Mouse (Mus musculus): ENCODE data around the gene Lcor. TPM values are rescaled to one million over a fixed set of nuclear protein-coding genes. Genes with fewer than 3 reads are reported as not detected.
A peak's percentile ranks its signal among the peaks of the same experiment; 100 is the strongest.

Lcor gene
- total RNA-seq, 1 experiment, result 10.2 TPM

DNA sequence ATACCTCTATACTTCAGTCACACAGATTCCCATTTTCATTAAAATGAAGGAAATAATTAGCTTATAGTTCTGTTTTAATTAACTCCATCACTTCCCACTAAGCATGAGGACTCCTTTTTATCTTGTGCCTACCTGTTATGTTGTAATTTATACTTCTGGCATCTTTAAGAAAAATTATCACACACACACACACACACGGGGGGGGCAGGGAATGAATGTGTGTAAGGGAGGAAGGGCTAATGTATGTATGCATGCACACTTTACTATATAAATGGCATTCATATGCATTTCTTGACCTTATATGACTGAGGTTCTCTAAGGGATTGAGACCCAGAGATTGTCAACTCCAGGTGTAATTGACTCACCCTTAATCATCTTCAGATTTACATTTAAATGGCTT, 33.1 kb downstream of the Lcor start:
- in situ Hi-C loops (cut with MboI; ENCODE audit: low sequenced_read_pairs in 2 of 2, unreplicated experiment in 2 of 2), result no loop called here
- H3K4me1 ChIP-seq (ENCODE audit: control insufficient read depth in 2 of 2, insufficient read depth in 2 of 2, low read length in 2 of 2, poor library complexity in 1 of 2), result peaks cover 0 to 2% of the 10 kb centered on the region in 2 experiments; a peak in 1 of 4 replicates
- H3K36me3 ChIP-seq (ENCODE audit: control insufficient read depth, insufficient read depth, low read length, poor library complexity, severe bottlenecking), result no peaks in the 10 kb centered on the region
- DNase-seq (ENCODE audit: low read depth, low spot score), result no peak
- no peak overlapping the region for H3K9ac ChIP-seq (ENCODE audit: insufficient read depth, low read depth, low read length, poor library complexity, severe bottlenecking)
- H3K27ac ChIP-seq (ENCODE audit: insufficient read depth, low read depth, low read length, poor library complexity, severe bottlenecking), result no peak overlapping the region
- TF ChIP-seq ZNF384 (IDR thresholded peaks at IDR 0.05; ENCODE audit: low read depth, low read length) (no peak), ZC3H11A (IDR thresholded peaks at IDR 0.05; ENCODE audit: borderline replicate concordance, low read depth, low read length) (no peak), CHD2 (IDR thresholded peaks at IDR 0.05; ENCODE audit: low read depth, low read length) (no peak), MAFK (IDR thresholded peaks at IDR 0.05; ENCODE audit: insufficient read depth, low read depth, low read length) (no peak), HCFC1 (IDR thresholded peaks at IDR 0.05; ENCODE audit: borderline replicate concordance, insufficient read depth, low read length) (no peak)
- H3K9me3 ChIP-seq (ENCODE audit: control insufficient read depth, insufficient read depth, low read depth, low read length), result no peaks in the 10 kb centered on the region
- no peak overlapping the region for H3K4me3 ChIP-seq (ENCODE audit: insufficient read depth in 1 of 2, low read depth in 1 of 2, low read length in 2 of 2, poor library complexity in 1 of 2, severe bottlenecking in 1 of 2)

DNA sequence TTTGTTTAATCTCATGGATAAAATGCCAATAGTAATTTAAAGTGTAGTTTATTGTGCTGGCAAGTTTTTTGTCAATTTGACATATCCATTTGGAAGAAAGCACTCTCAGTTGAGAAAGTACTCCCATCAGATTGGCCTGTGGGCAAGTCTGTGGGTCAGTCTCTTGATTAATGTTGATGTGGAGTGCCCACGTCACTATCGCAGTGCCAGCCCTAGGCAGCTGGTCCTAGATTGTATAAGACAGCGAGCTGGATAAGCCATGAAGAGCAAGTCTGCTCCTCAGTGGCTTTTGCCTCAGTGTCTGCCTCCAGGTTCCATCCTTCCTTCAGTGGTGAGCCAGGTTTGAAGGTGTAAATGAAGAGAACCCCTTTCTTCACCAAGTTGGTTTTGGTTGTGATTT, 34.6 kb downstream of the Lcor start:
- Histone ChIP-seq H3K4me3 (ENCODE audit: insufficient read depth in 1 of 2, low read depth in 1 of 2, low read length in 2 of 2, poor library complexity in 1 of 2, severe bottlenecking in 1 of 2) (no peak overlapping the region), H3K4me1 (ENCODE audit: control insufficient read depth in 2 of 2, insufficient read depth in 2 of 2, low read length in 2 of 2, poor library complexity in 1 of 2) (peaks cover 2 to 6% of the 10 kb centered on the region in 2 experiments), H3K36me3 (ENCODE audit: control insufficient read depth, insufficient read depth, low read length, poor library complexity, severe bottlenecking) (no peaks in the 10 kb centered on the region; the same call in 1 of the 2 replicates), H3K27ac (ENCODE audit: insufficient read depth, low read depth, low read length, poor library complexity, severe bottlenecking) (no peak overlapping the region), H3K9ac (ENCODE audit: insufficient read depth, low read depth, low read length, poor library complexity, severe bottlenecking) (no peak overlapping the region), H3K9me3 (ENCODE audit: control insufficient read depth, insufficient read depth, low read depth, low read length) (no peaks in the 10 kb centered on the region)
- DNase-seq (ENCODE audit: low read depth, low spot score), result no peak
- in situ Hi-C loops (cut with MboI; ENCODE audit: low sequenced_read_pairs in 2 of 2, unreplicated experiment in 2 of 2), result no loop called here
- TF ChIP-seq ZC3H11A (IDR thresholded peaks at IDR 0.05; ENCODE audit: borderline replicate concordance, low read depth, low read length) (no peak), ZNF384 (IDR thresholded peaks at IDR 0.05; ENCODE audit: low read depth, low read length) (no peak), HCFC1 (IDR thresholded peaks at IDR 0.05; ENCODE audit: borderline replicate concordance, insufficient read depth, low read length) (no peak), CHD2 (IDR thresholded peaks at IDR 0.05; ENCODE audit: low read depth, low read length) (no peak), MAFK (IDR thresholded peaks at IDR 0.05; ENCODE audit: insufficient read depth, low read depth, low read length) (no peak)

DNA sequence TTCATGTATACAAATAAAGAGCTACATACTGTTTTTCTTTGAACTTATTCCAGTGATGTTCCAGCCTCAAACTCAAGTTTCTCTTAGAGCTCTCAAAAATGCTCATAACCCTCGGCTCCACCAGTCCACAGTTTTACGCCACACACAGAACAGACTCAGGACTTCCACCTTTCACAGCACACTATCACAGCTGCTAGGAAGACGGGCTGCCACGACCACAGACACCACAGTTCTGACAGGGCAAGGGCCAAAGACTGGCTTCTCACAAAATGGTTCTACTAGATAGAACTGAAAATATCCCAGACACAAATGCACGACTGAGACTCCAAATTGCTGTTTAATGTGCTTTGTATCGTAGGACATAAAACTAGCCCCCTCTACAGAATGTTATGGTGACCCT, 36.7 kb downstream of the Lcor start:
- Histone ChIP-seq H3K9me3 (ENCODE audit: control insufficient read depth, insufficient read depth, low read depth, low read length) (no peaks in the 10 kb centered on the region), H3K4me3 (ENCODE audit: insufficient read depth in 1 of 2, low read depth in 1 of 2, low read length in 2 of 2, poor library complexity in 1 of 2, severe bottlenecking in 1 of 2) (no peak overlapping the region), H3K4me1 (ENCODE audit: control insufficient read depth in 2 of 2, insufficient read depth in 2 of 2, low read length in 2 of 2, poor library complexity in 1 of 2) (peaks cover 5 to 14% of the 10 kb centered on the region in 2 experiments), H3K9ac (ENCODE audit: insufficient read depth, low read depth, low read length, poor library complexity, severe bottlenecking) (no peak overlapping the region), H3K27ac (ENCODE audit: insufficient read depth, low read depth, low read length, poor library complexity, severe bottlenecking) (no peak overlapping the region), H3K36me3 (ENCODE audit: control insufficient read depth, insufficient read depth, low read length, poor library complexity, severe bottlenecking) (no peaks in the 10 kb centered on the region; the same call in 1 of the 2 replicates)
- no peak for DNase-seq (ENCODE audit: low read depth, low spot score)
- TF ChIP-seq CHD2 (IDR thresholded peaks at IDR 0.05; ENCODE audit: low read depth, low read length) (no peak), ZNF384 (IDR thresholded peaks at IDR 0.05; ENCODE audit: low read depth, low read length) (no peak), MAFK (IDR thresholded peaks at IDR 0.05; ENCODE audit: insufficient read depth, low read depth, low read length) (no peak), ZC3H11A (IDR thresholded peaks at IDR 0.05; ENCODE audit: borderline replicate concordance, low read depth, low read length) (no peak), HCFC1 (IDR thresholded peaks at IDR 0.05; ENCODE audit: borderline replicate concordance, insufficient read depth, low read length) (no peak)
- in situ Hi-C loops (cut with MboI; ENCODE audit: low sequenced_read_pairs in 2 of 2, unreplicated experiment in 2 of 2), result no loop called here

DNA sequence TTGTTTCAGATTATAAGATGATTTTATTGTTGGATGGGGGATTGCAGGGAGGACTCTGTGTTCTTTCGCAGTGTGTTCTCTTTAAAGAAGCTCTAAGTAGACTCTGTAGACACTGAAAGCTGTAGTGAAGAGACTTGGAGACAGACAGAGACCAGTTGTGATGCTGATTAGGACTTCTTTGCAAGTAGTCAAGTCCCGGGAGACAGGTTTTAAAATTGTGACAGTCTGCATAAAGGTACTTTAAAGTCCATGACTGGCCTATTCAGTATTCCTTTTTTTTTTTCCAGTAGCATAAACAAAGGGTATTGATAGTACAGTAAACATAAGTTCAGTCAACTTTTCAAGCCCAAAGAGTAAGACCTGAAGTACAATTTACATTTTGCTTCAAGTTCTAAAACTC, 39.8 kb downstream of the Lcor start:
- TF ChIP-seq ZNF384 (IDR thresholded peaks at IDR 0.05; ENCODE audit: low read depth, low read length) (no peak), MAFK (IDR thresholded peaks at IDR 0.05; ENCODE audit: insufficient read depth, low read depth, low read length) (no peak), CHD2 (IDR thresholded peaks at IDR 0.05; ENCODE audit: low read depth, low read length) (no peak), ZC3H11A (IDR thresholded peaks at IDR 0.05; ENCODE audit: borderline replicate concordance, low read depth, low read length) (no peak), HCFC1 (IDR thresholded peaks at IDR 0.05; ENCODE audit: borderline replicate concordance, insufficient read depth, low read length) (no peak)
- Histone ChIP-seq H3K4me3 (ENCODE audit: insufficient read depth in 1 of 2, low read depth in 1 of 2, low read length in 2 of 2, poor library complexity in 1 of 2, severe bottlenecking in 1 of 2) (no peak overlapping the region), H3K27ac (ENCODE audit: insufficient read depth, low read depth, low read length, poor library complexity, severe bottlenecking) (no peak overlapping the region), H3K9ac (ENCODE audit: insufficient read depth, low read depth, low read length, poor library complexity, severe bottlenecking) (no peak overlapping the region), H3K9me3 (ENCODE audit: control insufficient read depth, insufficient read depth, low read depth, low read length) (no peaks in the 10 kb centered on the region), H3K4me1 (ENCODE audit: control insufficient read depth in 2 of 2, insufficient read depth in 2 of 2, low read length in 2 of 2, poor library complexity in 1 of 2) (peaks cover 5 to 14% of the 10 kb centered on the region in 2 experiments), H3K36me3 (ENCODE audit: control insufficient read depth, insufficient read depth, low read length, poor library complexity, severe bottlenecking) (no peaks in the 10 kb centered on the region; the same call in 1 of the 2 replicates)
- in situ Hi-C loops (cut with MboI; ENCODE audit: low sequenced_read_pairs in 2 of 2, unreplicated experiment in 2 of 2), result no loop called here
- DNase-seq (ENCODE audit: low read depth, low spot score), result peak; percentile 12
